Mouse (Mus musculus): ENCODE measurements around the gene Zfp574. TPM values are rescaled to one million over a fixed set of nuclear protein-coding genes. Genes with fewer than 3 reads are reported as not detected.

Gene Zfp574
- total and polyA plus RNA-seq, 3 experiments = 16.3 to 30.2 TPM; not detected in 1

- H3K9ac ChIP-seq (ENCODE audit: control insufficient read depth, low read depth, low read length, poor library complexity, severe bottlenecking) = no peak overlapping the region
- no peaks in the 10 kb centered on the region for H3K27me3 ChIP-seq (ENCODE audit: control insufficient read depth in 1 of 2, insufficient read depth in 2 of 2, low read length in 2 of 2)
- H3K4me1 ChIP-seq (ENCODE audit: control insufficient read depth in 1 of 2, insufficient read depth in 2 of 2, low read length in 2 of 2) = no peaks in the 10 kb centered on the region
- no peaks in the 10 kb centered on the region for H3K79me2 ChIP-seq (ENCODE audit: control insufficient read depth, insufficient read depth, low read length, poor library complexity)
- H3K36me3 ChIP-seq (ENCODE audit: control insufficient read depth in 1 of 2, insufficient read depth in 2 of 2, low read length in 2 of 2) = no peaks in the 10 kb centered on the region
- TF ChIP-seq POLR2AphosphoS2 (IDR thresholded peaks at IDR 0.05; ENCODE audit: low read length) (no peak), SIN3A (IDR thresholded peaks at IDR 0.05; ENCODE audit: low read length) (no peak), KAT2A (conservative IDR thresholded peaks at IDR 0.05; ENCODE audit: low read depth, low read length) (no peak), EP300 (IDR thresholded peaks at IDR 0.05; ENCODE audit: low read depth in 1 of 2, low read length in 2 of 2) (no peak)
- H3K4me3 ChIP-seq (ENCODE audit: control insufficient read depth in 1 of 2, insufficient read depth in 1 of 2, low read depth in 2 of 2, low read length in 2 of 2) = no peak overlapping the region
- DNase-seq (ENCODE audit: low read depth, low spot score) = no peak
- no peak overlapping the region for H3K27ac ChIP-seq (ENCODE audit: control insufficient read depth, low read depth, low read length)
- no peaks in the 10 kb centered on the region for H3K9me3 ChIP-seq (replicated peaks; ENCODE audit: insufficient read depth, low read length)
These were observed 40.8 kb upstream of the Zfp574 start for GRCm38 (mm10) chr7:25031528-25031927.

DNA sequence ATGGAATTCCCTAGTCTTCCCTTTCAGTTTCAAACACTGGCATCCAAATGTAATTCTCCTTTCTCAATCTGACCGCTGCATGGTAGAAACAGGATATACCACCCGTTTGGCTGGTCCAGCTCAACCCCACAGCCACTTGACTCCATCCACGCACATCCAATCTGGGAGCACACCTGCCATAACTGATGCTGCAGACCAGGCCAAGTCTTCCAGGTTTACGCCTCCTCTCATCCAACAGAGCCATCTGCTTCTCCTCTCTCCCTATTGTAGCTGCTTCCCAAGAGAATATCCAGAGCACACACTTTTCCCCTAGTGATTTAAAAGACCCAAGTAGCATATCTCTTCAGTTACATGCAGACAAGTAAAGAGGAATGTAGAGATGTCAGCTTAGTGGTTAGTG, 37.6 kb upstream of the Zfp574 start:
- H3K36me3 ChIP-seq (ENCODE audit: control insufficient read depth in 1 of 2, insufficient read depth in 2 of 2, low read length in 2 of 2) = no peaks in the 10 kb centered on the region

GRCm38 (mm10) chr7:25035916-25036315, 36.5 kb upstream of the Zfp574 start:
- no peak overlapping the region for H3K9ac ChIP-seq (ENCODE audit: control insufficient read depth, low read depth, low read length, poor library complexity, severe bottlenecking)
- peak; percentile 78 for DNase-seq (ENCODE audit: low read depth, low spot score)
- TF ChIP-seq MYC (IDR thresholded peaks at IDR 0.05; ENCODE audit: low read depth, low read length) (no peak), CTCF (IDR thresholded peaks at IDR 0.05 in 2 of 3, conservative IDR thresholded peaks at IDR 0.05 in 1 of 3; ENCODE audit: control insufficient read depth in 1 of 3, insufficient read depth in 1 of 3, low read depth in 2 of 3, low read length in 3 of 3, poor library complexity in 1 of 3, severe bottlenecking in 1 of 3) (peak; percentile 79 to 94 (median 90)), USF2 (IDR thresholded peaks at IDR 0.05; ENCODE audit: borderline replicate concordance in 1 of 2, insufficient read depth in 1 of 2, low read depth in 1 of 2, low read length in 2 of 2) (no peak), ZC3H11A (IDR thresholded peaks at IDR 0.05; ENCODE audit: low read depth, low read length) (0 out of 2 replicates have a peak, but pooled peaks have one; percentile 3), RAD21 (IDR thresholded peaks at IDR 0.05; ENCODE audit: low read depth, low read length) (peak; percentile 53), SMC3 (IDR thresholded peaks at IDR 0.05; ENCODE audit: low read depth, low read length) (peak; percentile 69), NELFE (IDR thresholded peaks at IDR 0.05; ENCODE audit: low read depth, low read length) (no peak), E2F4 (IDR thresholded peaks at IDR 0.05; ENCODE audit: borderline replicate concordance, low read depth, low read length) (no peak), UBTF (IDR thresholded peaks at IDR 0.05; ENCODE audit: borderline replicate concordance, insufficient read depth, low read depth, low read length) (no peak)

More for the DNA sequence above, 37.6 kb upstream of the Zfp574 start:
- Histone ChIP-seq H3K4me1 (ENCODE audit: control insufficient read depth in 1 of 2, insufficient read depth in 2 of 2, low read length in 2 of 2) (no peaks in the 10 kb centered on the region), H3K9me3 (replicated peaks; ENCODE audit: insufficient read depth, low read length) (no peaks in the 10 kb centered on the region), H3K27me3 (ENCODE audit: control insufficient read depth in 1 of 2, insufficient read depth in 2 of 2, low read length in 2 of 2) (no peaks in the 10 kb centered on the region), H3K4me3 (ENCODE audit: control insufficient read depth in 1 of 2, insufficient read depth in 1 of 2, low read depth in 2 of 2, low read length in 2 of 2) (no peak overlapping the region), H3K9ac (ENCODE audit: control insufficient read depth, low read depth, low read length, poor library complexity, severe bottlenecking) (no peak overlapping the region), H3K79me2 (ENCODE audit: control insufficient read depth, insufficient read depth, low read length, poor library complexity) (no peaks in the 10 kb centered on the region), H3K27ac (ENCODE audit: control insufficient read depth, low read depth, low read length) (no peak overlapping the region)
- no peak for TF ChIP-seq HCFC1 (IDR thresholded peaks at IDR 0.05; ENCODE audit: low read depth, low read length)
- no peak for TF ChIP-seq TCF12 (IDR thresholded peaks at IDR 0.05; ENCODE audit: low read depth, low read length)
- no peak for DNase-seq (ENCODE audit: low read depth, low spot score)

More at GRCm38 (mm10) chr7:25035916-25036315, 36.5 kb upstream of the Zfp574 start:
- H3K36me3 ChIP-seq (ENCODE audit: control insufficient read depth in 1 of 2, insufficient read depth in 2 of 2, low read length in 2 of 2) = no peaks in the 10 kb centered on the region
- no peak overlapping the region for H3K4me3 ChIP-seq (ENCODE audit: control insufficient read depth in 1 of 2, insufficient read depth in 1 of 2, low read depth in 2 of 2, low read length in 2 of 2)
- no peaks in the 10 kb centered on the region for H3K9me3 ChIP-seq (replicated peaks; ENCODE audit: insufficient read depth, low read length)
- no peak overlapping the region for H3K27ac ChIP-seq (ENCODE audit: control insufficient read depth, low read depth, low read length)
- H3K79me2 ChIP-seq (ENCODE audit: control insufficient read depth, insufficient read depth, low read length, poor library complexity) = no peaks in the 10 kb centered on the region
- H3K27me3 ChIP-seq (ENCODE audit: control insufficient read depth in 1 of 2, insufficient read depth in 2 of 2, low read length in 2 of 2) = no peaks in the 10 kb centered on the region
- H3K4me1 ChIP-seq (ENCODE audit: control insufficient read depth in 1 of 2, insufficient read depth in 2 of 2, low read length in 2 of 2) = no peaks in the 10 kb centered on the region

Data from MEL (cell line).